Mouse (Mus musculus) T-helper 1 cell (primary cell): Measurements from ENCODE around the gene Map1lc3a.

Experiments used
- in situ Hi-C: fragments of 300-600 bp; cut with MboI, MseI; formaldehyde crosslinking; loops from one replicate; pipeline ENCODE4 v1.15.1; 2025; ENCODE audit warnings: high pct_unique_total_duplicates

Gene Map1lc3a

DNA sequence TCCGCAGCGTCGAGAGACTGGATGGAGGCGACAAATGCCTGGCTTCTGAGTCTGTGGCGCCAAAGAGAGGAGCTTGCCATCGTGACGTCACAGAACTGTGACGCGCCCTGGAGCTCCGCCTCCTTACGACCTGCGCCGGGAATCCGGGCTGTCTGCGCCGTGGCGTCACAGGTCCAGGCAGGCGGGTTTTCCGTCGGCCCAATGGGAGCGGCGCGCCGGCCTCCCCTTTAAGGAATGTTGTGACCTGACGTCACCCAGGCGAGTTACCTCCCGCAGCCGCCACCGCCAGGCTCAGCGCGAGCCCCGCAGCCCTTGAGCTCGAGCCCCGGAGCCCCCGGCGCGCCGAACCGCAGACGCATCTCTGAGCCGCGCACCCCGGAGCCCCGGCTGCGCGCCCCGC is at the start of gene Map1lc3a:
TSS of gene Map1lc3a (plus strand) at position 103 of the 400 bp plus-strand sequence.
- in situ Hi-C loops = no loop called here

DNA sequence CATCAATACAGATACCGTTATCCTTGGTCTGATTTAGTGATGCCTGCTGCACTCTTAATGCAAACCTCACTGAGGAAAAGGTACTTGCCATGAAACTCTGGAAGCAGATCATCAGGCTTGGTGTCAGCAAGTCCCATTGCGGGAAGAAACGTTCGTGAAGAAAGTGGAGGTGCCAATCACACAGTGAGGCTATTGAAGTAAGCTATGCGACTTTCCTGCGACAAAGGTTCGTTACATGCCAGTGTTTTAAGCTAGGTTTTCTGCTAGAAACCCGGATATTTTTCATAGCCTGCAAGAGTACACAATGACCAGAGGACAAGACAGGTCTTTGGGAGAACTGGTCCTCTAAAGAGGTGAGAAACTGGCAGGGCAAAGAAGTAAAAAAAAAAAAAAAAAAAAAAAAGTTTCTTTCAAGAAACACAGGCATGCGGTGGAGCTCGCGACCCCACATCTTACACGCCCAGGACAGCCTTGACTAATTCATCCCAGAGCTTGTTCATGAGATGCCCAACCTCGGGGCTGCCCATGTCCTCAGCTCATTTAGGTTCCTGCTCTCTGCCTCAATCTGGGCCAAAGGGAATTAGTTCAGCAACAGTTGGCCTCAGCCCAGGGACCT is 40.2 kb upstream of the Map1lc3a start:
- in situ Hi-C loops = no loop called here

DNA sequence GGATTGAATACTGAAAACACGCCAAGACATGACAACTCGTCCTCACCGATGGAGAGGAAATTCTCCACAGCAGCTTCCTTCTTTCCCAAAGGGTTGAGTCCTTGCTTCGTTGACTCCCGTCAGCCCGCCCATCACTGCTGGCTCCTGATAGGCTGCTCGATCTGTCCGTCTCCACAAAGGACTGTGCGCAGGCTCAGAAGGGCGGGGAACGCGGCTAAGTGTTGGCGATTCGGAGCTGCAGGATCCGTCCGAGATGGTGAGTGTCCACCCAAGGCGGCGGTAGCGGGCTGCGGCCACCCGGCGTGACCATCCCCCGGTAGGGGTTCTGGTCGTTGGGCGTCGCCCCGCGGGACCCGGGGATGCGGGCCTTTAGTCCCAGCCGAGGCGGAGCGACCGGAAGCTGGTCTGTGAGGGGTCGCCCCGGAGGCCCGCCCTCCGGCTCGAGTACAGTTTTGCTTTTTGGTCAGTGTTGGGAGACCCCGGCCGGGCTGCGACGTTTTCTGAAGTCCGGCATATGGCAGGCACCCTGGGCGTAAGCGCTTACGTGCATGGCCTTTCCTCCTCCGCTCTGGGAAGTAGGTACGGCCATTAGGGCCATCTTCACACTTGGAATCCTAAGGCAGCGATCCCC is 39.6 kb upstream of the Map1lc3a start, which contains the start of gene Dynlrb1:
TSS of gene Dynlrb1 (plus strand) at position 172 of the 631 bp plus-strand sequence.
- in situ Hi-C loops = no loop called here

DNA sequence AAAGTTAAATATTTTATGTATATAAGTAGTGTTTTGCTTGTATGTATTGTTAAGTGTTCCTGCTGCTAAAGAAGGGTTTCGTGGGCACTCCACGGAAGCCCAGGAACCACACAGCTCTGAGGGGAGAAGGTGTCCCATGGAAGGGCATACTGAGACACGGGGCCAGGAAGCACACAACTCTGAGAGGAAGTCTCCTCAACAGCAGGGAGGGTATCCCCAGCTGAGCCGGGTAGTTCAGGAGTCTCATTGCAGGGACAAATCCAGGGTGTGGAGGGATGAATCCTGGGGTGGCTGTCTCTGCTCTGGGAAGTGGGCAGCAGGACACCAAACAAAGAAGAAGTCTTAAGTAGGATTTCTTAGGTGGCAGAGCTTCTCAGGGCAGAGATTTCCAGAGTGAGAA is 38.8 kb upstream of the Map1lc3a start:
- in situ Hi-C loops = no loop called here

DNA sequence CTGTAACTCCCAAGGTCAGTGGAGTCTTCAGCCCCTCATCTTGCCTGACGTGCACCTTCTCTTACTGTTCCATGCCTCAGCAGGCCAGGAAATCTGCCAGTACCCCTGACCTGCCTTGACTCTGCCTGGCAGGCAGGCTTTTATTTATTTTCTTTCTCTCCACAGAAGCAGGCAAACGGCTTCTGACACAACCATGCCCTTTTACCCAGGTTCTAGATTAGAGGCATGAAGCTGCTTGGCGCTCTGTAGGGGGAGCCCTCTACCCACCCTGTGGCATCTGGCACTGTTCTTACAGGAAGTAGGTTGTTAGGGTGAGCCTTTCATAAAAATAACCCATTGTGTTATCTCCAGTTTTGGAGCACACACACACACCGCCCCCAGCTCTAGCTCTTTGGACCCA is 35.2 kb upstream of the Map1lc3a start:
- in situ Hi-C loops = no loop called here

DNA sequence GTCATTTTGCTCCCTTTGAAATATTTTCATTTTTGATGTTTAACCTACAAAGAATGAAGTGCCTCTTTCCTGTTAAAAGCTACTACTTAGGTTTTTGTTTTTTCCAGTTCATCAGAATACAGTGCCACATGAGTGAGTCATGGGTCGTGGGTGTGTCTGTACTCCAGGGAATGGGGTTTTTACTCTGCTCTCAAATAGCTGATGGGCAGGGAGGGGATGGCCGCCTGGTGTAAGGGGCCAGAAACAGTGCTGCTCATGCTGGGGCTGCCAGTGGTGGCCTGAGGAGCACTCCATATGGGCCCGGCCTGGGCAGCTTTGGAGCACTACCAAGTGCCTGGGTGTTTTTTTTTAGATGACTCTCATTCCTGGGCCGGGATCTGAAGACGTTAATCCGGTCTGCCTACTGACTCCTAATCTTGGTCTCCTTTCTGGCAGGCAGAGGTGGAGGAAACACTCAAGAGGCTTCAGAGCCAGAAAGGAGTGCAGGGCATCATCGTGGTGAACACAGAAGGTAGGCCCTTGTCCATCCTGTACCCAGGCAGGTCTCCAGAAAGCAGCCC is 33.7 kb upstream of the Map1lc3a start:
- in situ Hi-C loops = no loop called here

DNA sequence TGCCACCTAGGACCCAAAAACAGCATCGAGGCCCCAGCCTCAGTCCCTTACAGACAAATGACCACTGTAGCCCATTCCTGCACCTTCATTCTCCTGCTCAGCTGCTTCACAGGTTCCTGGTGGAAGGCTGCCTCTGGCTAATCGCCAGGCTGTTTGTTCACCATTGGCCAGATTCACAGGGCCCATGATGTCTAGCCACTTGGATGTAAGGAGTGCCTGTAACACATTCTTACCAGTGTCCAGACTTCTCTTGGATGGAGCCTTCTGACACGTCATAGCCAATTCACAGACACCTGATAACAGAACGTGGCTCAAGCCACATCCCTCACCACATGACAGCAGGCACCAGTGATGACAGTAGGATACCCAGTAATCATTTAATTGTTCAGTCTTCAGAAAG is 29.9 kb upstream of the Map1lc3a start:
- in situ Hi-C loops = no loop called here

DNA sequence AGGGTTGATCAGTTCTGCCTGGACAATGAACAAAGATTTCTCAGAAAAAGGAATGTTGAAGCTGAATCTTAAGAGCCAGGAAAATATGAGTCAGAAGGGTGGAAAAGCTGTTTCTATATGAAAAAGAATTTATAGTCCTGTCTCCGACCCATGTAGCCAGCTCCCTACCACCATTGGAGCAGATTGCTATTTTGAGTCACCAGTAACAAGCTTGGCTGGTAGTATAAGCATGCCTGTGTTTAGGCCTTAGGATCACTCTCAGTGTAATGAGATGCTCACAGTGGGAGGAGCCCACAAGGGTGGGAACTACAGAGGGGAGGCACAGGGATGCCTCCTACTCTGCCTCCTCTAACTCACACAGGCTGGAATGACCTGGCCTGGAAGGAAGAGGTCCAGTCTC is 27.9 kb upstream of the Map1lc3a start:
- in situ Hi-C loops = no loop called here

DNA sequence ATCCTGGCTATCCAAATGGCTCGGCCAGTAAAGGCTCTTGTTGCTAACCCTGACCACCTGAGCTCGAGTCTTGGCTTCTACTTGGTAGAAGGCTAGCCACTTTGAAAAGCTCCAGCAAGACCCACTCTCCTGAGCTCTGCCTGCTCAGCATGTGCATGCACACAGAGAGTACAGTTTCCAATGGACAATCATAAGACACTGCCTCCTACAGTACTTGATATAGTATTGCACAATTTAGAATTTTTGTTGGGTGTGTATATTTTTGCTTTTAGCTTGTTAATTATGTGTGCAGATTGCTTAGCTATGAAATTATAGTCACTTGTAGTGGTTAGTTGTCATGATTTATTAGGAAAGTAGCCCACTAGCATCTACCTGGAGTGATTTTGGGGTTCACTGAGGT is 27.4 kb upstream of the Map1lc3a start:
- in situ Hi-C loops = no loop called here

DNA sequence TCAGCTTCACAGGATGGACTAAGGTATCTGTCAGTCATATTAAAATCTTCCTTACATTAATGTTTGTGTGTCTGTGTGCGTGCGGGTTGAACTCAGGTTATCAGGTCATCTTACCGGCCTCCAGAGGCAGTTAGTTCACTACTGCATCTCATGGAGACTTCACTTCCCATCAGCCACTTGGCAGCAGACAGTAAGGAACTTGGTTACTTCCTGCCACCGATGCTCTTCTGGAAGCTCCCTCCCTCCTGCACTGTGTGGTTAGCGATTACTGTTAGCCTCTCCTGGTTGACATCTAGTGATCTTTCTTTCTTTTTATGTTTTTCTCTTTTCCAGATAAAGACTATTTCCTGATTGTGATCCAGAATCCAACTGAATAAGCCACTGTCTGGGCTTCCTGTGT is 26.5 kb upstream of the Map1lc3a start:
- in situ Hi-C loops = no loop called here

DNA sequence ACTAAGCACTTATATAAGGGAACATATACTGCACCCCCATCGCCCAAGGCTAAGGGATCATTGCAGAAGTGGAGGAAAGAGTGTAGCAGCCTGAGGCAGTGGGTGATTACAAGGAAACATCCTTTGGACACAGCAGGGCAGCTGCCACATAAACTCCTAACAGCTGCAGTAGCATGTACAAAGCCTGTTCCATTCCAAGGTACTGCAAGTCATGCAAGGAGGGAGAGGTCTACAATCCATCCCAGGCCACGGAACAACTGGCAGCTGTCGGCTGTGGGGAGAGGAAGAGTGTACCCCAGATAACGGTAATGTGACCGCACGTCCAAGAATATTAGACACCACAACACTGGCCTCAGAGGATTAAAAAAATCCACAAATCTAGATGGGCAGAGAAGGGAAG is 10.6 kb upstream of the Map1lc3a start:
- in situ Hi-C loops = no loop called here

DNA sequence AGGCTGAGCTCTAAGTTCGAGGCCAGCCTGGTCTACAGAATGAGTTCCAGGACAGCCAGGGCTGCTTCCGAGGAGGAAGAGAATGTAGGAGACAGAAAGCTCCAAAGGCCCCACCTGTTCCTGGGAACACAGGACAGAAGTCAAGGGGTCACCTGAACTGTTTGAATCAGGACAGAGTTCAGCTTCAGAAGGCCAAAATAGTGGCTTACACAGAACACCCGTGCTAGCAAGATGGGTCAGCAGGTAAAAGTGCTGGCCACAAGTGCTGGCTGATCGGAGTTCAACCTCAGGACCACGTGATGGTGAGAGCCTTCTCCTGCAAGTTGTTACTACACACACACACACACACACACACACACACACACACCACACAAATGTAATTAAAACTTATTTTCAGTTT is 9.2 kb upstream of the Map1lc3a start:
- in situ Hi-C loops = no loop called here

DNA sequence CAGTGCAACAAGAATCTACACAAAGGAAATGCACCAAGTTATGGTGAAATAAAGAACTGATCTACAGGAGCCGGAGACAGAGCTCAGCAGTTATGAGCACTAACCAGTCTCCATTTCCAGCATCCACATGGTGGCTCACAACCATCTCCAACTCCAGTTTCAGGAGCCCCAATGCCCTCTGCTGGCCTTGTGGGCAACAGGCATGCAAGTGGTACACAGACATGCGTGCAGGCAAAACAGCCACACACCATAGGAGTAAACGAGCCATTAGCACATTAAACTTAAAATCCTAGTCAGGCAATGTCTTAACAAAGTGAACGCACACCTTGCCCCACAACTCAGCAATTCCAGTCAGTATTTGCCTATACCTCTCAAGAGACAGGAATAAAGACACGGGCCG is 4.1 kb upstream of the Map1lc3a start:
- in situ Hi-C loops = no loop called here

DNA sequence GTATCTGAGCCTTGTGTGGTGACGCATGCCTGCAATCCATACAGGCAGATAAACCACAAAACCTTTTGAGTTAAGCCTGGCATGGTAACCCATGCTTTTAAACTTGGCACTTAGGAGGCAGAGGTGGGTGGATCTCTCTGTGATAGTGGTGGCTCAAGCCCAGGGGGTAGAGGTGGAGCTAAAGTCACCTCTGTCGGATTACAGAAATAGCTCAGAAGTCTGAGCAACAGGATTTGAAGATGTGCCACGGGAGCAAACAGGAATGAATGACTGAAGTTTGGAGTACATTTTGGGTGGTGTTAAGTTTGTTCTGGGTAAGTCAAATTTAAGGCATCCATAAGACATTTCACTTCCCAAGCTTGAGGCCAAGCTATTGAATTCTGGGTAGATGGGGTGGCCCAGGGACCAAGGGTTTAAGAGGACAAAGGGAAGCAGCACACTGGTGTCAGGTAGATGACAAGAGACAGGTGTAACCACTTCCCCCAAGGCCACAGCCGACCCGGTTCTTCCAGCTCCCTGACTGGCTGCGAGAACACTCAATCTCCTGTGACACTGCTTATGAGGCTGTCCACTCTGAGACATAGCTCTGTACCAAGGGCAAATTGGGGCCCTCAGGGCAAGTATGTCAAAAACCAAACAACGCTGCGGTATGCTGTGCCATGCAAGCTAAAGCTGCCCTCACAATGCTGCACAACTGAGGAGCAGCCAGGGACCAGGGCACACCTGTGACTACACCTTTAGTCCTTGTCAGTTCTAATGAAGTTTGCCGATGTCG is 3.5 kb upstream of the Map1lc3a start:
- in situ Hi-C loops = no loop called here

DNA sequence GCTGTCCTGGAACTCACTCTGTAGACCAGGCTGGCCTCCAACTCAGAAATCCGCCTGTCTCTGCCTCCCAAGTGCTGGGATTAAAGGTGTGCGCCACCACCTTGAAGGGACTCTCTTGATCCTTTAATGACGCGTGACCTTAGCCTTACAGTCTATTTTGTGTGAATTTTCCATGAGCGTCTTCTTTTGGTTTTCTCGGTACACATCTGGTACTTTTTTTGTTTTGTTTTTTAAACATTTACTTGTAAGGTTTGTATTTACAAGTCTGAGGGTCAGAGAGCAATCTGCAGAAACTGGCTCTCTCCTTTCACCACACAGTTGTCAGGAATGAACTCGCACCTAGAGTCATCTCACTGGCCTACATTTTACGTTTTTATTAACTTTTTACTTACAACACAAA is 2.5 kb upstream of the Map1lc3a start:
- in situ Hi-C loops = no loop called here

DNA sequence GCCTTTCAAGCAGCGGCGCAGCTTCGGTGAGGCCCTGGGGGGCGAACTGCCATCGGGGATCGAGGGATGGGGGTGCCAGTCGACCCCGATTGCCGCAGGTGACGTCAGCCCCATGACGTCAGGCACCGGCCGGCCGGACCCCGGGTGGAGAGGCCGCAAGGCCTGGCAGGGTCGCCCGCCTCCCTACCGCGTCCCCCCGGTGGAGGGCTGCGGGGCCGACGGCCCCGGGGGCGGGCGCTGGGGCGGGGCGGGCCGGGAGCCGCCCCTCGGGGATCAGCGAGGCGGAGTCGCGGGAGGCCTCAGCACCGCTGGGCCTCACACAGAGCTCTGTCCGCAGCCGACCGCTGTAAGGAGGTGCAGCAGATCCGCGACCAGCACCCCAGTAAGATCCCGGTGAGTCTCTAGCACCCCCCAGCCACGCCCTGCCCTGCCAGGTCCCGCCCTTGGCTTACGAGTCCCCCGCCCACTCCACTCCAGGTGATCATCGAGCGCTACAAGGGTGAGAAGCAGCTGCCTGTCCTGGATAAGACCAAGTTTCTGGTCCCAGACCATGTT is 601 bp downstream of the Map1lc3a start:
- in situ Hi-C loops = no loop called here

DNA sequence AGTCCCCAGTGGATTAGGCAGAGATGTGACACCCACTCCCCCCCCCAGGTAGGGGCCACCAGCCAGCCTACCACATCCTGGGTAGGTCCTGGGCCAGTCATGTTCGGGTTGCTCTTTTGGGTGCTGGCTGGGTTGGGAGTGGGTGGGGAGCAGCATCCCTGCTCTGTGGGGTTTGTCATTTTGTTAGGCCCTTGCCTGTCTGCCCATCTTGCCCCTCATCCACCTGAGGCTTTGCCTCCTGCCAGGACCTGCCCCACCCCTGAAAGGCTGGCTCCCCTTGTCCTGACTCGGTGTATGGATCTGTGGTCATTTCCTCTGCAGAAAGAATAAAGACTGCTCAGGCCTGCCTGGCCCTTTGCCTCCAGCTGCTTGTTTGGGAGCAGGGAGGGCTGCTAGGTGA is 1.6 kb downstream of the Map1lc3a start:
- in situ Hi-C loops = no loop called here

DNA sequence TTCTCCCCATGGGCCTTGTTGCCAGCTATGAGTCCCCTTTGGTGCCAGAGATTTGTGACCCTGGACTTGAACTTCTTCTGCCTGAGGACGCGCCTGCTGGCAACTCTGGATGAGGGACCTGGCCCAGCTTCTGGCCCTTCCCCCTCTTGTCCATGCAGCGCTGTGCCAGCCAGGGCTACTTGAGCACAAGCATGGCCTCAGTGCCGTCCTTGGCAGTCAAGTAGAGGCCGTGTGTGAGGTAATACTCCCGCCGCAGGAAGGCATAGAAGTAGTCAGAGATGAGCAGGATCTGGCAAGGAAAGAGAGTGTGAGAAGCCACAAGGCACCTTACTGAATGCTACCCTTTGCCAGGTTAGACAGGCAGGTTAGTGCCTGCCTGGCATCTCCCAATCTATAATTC is 2.3 kb downstream of the Map1lc3a start:
- in situ Hi-C loops = no loop called here

DNA sequence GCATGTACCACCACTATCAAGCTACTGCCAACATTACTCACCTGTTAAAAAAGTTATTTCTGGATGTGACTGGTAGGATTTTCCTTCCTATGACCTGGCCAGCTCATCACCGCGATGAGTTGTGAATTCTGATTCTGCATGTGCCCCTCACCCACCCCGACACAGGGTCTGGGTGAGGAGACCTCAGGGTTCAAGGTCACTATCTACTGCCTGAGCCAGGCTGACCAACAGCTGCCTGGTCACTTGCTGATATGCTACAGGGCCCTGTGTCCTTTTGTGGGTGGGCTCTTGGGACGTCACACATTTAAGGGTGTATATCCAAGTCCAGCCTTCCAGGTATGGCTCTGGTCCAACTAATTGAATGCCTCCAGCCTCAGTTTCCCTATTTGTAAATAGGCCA is 3.1 kb downstream of the Map1lc3a start:
- in situ Hi-C loops = no loop called here

DNA sequence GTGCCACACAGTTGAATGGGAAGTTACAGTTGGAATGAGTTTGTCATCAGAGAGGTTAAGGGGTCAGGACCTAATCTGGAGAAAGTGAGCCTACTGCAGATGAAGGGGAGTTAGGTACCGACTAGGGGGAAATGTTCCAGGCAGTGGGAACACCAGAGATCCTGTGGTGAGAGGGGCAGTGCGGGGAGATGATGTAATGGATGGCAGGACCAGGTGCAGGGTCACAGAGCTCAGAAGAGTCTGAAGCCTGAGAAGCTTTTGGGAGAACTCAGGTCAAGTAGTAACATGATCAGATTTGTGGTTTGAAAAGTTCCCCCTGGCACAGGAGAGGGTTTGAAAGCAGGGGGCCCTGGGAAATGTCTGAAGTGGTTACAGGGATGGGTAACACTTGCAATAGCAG is 4.0 kb downstream of the Map1lc3a start:
- in situ Hi-C loops = no loop called here

DNA sequence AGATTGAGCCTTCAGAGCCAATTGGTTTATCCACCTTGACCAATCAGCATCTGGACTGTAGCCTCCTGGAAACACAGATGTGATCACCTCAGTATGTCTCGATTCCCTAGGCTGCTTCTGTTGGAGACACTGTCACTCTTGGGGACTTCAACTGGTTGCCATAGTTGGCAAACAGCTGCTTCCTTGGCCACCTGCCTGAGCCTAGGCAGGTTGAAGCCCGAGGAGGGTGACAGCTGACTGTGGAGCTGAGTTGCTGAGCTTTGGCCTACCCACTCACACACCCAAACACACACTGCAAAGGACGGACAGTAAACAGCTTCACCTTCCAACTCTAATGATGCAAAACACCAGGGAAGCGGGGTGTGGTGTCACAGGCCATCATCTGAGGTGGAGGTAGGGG is 7.7 kb downstream of the Map1lc3a start:
- in situ Hi-C loops = no loop called here

DNA sequence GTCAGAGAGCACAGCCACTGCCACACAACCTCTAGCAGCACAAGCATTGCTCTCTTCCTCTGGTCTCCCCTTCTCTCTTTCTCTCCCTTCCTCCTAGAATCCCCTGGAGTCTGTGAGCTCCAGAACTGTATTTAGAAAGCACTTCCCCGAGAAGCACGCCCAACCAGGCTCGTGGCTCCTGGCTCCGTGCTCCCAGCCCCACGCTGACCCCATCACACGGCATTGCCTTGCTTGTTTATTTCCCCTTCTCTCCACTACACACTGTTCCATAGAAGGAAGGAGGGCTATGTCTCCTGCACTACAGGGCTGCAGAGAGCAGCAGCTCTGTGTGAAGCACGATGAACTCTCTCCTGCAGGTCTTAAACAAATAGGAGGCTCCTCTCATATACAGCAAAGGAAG is 8.6 kb downstream of the Map1lc3a start:
- in situ Hi-C loops = no loop called here
